Mouse (Mus musculus) thymus, postnatal 36 days (tissue): ENCODE results near the gene Smim9.

Experiments used
- DNase-seq, 2 experiments: peaks; one replicate each; pipeline ENCODE4 v3.0.0; 2022; ENCODE audit warnings: mixed read lengths in 2 of 2

Smim9 gene

GRCm38 (mm10) chrX:75163670-75164069 is at the start of gene Smim9:
Smim9 (minus strand) TSS chrX:75163770.
- DNase-seq: no peak

DNA sequence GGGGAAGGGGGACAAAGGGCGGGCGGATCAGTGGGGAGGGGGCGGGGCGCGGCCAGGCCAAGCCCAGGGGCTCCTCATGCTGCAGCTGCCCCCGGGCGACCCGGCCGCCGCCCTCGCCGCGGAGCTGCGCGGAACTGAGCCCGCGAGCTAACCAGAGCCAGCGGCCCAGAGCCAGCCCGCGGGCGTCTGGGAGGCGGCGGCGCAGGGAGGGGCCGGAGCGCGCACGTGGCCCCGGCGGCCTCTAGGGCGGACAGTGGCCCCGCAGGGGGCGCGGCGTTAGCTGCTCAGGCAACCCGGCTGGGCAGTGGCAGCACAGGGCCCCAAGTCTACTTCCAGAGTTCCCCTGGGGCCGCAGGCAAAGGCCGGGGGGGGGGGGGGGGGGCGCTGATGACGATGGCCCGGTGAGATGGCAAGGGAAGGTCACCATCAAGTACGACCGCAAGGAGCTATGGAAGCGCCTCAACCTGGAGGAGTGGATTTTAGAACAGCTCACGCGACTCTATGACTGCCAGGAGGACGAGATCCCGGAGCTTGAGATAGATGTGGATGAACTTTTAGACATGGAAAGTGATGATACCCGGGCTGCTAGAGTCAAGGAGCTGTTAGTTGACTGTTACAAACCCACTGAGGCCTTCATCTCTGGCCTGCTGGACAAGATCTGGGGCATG is 7.9 kb downstream of the Smim9 start:
- peak; percentile 22 to 46 for DNase-seq

DNA sequence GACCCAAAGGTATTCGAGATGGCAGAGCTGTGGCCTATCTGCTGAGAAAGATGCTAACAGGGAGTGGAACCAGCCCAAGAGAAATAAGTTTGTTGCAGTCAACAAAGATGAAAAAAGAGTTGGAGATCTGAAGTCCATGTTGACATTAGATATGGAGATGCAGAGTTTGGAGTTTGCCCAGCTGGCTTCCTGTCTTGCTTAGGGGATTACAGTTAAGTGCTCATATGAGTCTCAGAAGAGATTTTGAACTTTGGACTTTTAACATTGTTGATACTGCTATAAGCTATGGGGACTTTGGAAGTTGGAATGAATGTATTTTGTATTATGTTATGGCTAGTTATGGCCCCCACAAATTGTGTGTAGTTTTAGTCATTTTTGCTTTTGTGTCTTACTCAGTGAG is 11.3 kb downstream of the Smim9 start:
- DNase-seq: no peak

- no peak for DNase-seq
These were observed 13.3 kb downstream of the Smim9 start for GRCm38 (mm10) chrX:75150304-75150703.

DNA sequence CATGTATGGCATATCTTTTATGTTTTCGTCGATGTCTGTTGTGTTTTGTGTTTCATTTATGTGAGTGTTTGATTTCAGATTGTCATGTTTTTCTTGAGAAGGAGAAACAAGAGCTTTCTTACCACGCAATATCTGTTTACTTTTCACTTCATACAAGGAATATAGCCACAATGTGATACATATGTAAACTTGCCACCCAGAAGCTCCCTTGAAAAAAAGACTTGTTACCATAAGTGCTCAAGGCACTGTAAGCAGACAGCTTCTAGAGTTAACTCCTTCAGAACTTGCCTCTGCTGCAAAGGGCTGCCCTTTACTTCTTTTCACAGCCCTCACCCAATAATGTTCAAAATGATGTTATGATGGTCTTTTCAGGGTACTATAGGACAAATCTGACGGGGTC is 15.2 kb downstream of the Smim9 start:
- no peak for DNase-seq

- DNase-seq: peak; percentile 26 to 46
These were observed 20.4 kb downstream of the Smim9 start for GRCm38 (mm10) chrX:75143124-75143555.

DNA sequence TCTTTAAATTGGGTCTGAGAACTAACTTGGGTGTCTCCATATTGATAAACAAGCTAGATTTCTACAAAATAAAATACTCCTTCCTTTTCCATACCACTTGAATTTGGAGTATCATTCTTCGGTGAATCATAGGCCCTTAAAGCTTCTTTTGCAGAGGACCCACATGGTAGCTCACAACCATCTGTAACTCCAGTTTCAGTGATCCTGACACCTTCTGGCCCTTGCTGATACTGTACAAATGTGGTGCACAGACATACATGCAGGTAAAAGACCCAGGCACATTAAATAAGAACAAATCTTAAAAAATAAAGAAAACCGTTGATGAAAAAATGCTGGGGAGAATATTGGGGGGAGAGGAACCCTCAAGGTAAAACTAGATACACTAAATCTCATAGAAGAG is 25.4 kb downstream of the Smim9 start:
- DNase-seq: no peak

GRCm38 (mm10) chrX:75137729-75138128 is 25.8 kb downstream of the Smim9 start:
- no peak for DNase-seq

DNA sequence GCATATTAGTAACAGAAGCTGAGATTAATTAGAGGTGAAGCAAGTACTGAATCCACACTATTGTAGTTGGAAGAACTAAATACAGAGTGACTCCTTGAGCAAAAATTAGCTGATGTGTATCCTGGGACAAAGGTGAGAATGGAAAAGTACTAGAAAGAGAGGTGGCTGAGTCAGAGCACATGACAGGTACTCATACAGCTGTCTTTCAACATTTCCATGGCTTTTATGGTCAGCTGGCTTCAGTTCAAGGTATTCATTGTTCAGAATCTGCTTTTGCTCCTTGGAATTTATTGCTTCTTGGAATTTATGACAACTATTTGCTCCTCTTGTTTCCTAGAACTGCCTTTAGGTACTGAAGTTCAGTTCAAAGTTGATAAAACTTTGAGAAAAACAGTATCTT is 26.6 kb downstream of the Smim9 start:
- DNase-seq: no peak

DNA sequence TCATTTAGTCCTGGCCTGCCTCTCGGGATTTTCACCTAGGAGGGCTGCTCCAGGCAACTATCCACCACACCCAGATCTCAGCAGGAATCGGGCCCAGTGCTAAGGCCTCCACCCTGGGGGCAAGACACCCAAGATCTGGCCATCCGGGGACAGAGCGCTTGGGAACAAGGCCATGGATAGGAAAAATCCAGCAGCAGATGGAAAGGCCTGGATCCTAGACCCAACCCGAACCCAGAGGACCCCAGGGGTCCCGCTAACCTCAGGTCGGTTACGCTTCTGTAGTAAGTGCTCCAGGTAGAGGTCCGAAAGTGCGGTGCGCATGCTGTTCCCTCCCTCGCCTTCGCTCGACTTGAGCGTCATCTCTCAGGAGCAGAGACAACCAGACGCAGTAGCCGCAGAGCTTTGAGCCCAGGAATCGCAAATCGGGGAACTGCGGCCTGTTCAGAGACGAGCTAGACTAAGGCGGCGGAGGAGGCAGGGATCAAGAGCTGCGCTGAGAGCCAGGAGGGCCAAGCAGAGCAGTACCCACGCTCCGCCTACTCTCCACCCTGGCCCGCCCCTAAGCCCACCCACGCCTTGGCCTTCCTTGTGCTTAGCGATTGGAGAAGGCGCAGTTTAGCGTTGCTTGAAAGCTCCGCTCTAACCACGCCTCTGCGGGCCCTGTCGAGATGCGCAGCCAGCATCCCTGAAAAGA is 33.0 kb downstream of the Smim9 start, which contains the start of gene Mpp1:
TSS of gene Mpp1 (minus strand) at position 550 of the 694 bp plus-strand sequence.
- peak; percentile 80 to 88 for DNase-seq

GRCm38 (mm10) chrX:75129474-75129873 is 34.1 kb downstream of the Smim9 start:
- no peak for DNase-seq

DNA sequence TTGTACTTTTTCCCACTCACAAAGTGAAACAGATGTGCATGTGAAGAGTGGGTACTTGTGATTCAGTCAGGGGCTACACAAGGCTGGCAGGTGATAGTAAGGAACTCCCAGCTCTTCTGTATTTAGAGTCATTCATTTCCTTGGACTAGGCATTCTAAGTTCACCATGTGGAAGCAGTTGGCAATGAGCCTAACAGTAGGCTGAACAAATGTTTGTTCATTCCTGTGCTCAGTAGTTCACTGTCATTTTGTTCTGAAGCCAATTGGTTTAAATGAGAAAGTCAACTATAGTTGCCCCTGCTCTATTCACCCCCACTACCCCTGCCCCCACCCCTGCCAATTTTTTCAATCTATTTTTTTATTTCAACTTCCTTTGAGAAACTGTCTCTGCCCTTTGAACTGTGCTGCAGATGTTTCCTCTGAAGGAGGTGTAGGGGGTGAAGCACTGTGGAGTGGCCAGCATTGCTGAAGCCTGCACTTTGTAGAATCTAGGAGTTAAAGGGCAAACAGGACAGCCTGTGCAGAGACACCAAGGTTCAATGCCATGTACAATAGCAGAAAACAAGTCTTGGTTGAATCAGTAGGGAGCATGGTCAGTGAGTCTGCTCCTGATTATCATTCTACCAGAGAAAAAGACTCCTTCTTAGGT is 35.1 kb downstream of the Smim9 start:
- peak; percentile 18 to 23 for DNase-seq

GRCm38 (mm10) chrX:75126893-75127292 is 36.7 kb downstream of the Smim9 start:
- DNase-seq: no peak

GRCm38 (mm10) chrX:75125606-75126005 is 38.0 kb downstream of the Smim9 start:
- no peak for DNase-seq

GRCm38 (mm10) chrX:75115550-75115949 is 48.0 kb downstream of the Smim9 start:
- no peak for DNase-seq

DNA sequence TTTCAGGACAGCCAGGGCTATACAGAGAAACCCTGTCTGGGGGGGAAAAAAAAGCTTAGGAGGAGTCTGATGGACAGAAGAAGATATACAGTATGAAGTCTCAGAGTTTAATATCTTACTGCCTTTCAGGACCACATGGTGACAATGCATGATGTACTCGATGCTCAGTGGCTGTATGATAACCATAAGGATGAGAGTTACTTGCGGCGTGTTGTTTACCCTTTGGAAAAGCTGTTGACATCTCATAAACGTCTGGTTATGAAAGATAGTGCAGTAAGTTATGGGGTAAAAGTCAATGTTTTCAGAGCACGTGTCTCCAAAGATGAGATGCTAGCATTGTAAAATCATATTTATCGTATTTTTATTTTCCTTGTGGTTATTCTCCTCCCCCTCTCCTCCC is 61.3 kb downstream of the Smim9 start:
- DNase-seq: no peak

DNA sequence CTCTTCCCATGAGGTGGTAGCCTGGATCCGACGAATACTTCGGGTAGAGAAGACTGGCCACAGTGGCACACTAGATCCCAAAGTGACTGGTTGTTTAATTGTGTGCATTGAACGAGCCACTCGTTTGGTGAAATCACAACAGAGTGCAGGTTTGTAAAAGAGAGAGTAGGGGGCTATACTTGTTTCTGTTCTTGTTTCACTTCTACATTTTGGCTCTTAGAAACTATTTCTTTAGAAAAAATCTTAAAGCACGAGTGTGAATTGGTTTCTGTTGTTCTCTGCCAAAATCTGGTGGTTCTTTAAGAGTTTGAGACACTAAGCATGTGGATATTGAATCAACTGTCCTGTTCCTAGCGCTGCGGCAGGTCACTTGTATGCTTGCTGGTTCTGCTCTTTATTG is 64.8 kb downstream of the Smim9 start:
- DNase-seq: no peak

DNA sequence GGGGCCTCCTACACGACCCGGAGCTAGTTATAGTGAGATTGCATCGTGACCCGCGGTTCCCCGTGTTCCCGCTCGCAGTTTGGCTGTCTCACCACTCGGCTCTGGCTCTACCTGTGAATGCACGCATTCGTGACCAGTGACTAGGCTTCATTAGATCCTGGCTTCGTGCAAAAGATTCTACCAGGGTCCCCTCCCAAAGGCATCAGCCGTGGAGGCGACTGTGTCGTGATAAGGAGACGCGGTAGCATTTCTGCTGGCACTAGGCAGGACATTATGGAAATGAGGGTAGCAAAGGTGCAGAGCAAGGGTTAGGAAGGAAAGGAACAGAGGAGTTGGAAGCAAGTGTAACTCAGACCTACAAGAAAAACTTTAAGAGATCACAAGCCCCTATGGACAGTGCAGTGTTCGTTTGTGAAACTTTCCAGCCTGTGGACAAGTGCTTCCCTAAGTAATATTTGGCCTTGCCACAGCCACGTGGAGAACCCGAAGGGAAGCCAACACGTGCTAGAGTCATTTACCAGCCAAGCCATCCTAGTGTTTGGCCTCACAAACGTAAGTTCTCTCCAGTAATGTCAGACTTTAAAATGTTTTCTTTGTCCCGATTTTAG is 67.3 kb downstream of the Smim9 start:
- DNase-seq: no peak
